Mouse (Mus musculus): ENCODE results near the gene S100a3.
A peak's percentile ranks its signal among the peaks of the same experiment; 100 is the strongest.

Gene S100a3

DNA sequence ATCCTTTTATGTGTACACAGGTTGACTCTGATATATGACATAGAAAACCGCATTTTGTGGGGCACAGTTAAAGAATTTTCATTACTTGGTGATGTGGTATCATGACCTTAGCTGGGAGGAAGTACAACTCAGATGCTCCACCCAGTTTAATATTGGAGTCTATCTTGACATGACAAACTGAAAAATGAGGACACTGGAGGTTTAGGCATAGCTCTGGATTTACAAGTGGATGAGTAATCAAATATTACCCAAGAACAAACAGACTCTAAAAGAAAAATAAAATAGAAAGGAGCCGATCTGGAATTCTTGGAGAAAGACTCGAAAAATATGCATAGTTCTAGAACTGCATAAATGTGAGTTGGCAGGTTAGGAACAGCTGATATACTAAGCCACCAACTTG, 14.9 kb downstream of the S100a3 start:
- DNase-seq = no peak

DNA sequence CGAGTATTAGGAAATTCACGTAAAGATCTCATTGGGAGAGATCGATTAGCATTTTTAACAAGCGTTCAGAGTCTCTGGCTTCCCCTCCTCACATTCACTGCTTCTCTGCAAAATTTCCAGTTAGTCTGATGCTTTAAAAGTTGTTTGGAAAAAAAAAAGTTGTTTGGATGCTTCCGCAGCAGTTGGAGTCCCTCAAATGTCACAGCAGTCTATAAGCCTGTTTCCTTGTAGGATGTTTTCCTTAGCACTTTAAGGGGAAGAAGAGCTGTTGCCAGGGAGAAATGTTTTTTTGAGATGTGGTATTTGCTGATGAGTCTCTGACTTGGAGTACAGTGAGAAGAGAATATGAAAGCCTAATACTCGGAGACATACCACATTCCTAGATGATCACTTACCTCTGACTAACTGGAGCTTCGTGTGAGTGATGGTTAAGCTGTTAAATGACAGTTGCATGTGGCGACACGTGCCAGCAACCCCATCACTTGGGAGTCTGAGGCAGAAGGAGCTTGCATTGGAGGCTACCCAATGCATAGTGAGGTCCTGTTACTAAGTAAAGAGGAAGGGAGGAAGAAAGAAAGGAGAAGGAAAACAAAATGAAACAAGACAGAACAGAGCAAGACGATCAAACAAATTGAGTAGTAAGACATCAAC, 16.1 kb downstream of the S100a3 start:
- DNase-seq = no peak

DNA sequence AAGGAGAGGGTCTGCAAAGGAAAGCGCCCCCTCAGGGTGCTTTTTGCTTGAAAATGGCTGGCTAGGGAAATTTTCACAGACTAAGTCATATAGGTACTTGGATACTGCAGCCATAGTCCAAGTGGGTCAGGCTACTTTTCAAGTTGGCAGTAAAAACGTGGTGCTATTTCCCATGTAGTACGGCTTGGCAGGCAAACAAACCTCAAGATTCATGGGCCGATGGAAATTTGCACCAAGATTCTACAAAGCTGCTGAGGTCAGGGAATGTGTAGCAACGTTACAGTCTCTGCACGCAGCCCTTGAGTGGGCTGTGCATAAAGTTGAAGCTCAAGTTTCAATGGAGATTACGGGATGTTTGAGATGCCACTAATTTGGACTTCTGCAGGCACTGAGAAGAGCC, 19.1 kb downstream of the S100a3 start:
- DNase-seq = no peak

- no peak for DNase-seq
These were observed 20.8 kb downstream of the S100a3 start for GRCm38 (mm10) chr3:90581141-90581540.

DNA sequence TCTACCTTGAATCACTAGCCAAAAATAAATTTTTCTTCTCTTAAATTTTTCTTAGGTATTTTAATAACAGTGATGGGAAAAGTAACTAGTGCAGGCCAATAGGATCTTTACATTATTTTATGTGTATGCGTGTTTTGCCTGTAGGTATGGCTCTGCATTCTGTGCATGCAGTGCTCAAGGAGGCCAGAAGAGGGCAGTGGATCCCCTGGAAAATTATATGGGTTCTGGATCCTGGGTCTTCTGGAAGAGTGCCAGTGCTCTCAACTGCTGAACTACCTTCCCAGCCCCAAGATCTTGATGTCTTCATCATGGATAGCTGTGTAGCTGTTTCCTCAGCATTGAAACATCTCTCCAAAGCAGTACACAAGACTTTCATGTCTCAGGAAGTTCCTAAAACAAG, 21.8 kb downstream of the S100a3 start:
- no peak for DNase-seq

DNA sequence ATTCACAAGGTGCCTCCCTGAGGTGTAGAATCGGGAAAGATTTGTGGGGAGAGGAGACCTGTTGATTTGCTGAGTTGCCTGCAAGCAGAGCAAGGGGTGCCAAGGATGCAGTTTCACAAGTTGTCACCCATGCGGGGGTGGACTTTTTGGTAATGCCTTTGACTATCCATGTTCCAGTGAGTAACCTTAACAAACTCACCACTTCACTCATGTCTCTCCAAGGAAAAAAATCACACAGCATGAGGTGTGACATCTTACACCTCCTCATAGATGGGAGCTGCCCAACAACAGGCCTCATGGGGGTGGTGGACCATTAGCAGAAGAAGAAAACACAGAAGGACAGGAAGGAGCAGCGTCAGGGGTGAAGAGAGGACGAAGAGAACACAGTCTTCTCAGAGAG, 22.2 kb downstream of the S100a3 start:
- no peak for DNase-seq

GRCm38 (mm10) chr3:90583893-90584292, 23.5 kb downstream of the S100a3 start:
- peak; percentile 35 for DNase-seq

DNA sequence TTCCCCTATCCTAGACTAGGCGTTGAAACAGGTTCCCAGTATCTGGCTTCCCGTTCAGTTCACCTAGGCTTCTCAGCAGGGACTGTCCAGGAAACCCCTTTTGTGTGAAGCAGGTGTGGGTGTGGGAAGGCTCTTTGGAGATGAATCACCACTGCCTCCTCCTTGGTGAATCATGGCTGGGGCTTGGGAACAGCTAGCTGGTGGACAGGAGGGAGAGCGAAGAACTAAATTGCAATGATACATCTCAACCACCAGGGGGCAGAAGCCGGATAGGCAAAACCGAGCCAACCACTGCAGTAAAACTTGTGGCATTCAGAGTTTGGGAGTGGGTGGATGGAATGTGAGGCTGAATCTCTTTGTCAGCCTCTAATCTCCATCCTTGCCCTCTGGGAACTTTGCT, 25.2 kb downstream of the S100a3 start:
- DNase-seq = peak; percentile 61

- DNase-seq = no peak
These were observed 25.8 kb downstream of the S100a3 start for GRCm38 (mm10) chr3:90586016-90586643.

- peak; percentile 17 for DNase-seq
These were observed 26.5 kb downstream of the S100a3 start for GRCm38 (mm10) chr3:90586906-90587305.

DNA sequence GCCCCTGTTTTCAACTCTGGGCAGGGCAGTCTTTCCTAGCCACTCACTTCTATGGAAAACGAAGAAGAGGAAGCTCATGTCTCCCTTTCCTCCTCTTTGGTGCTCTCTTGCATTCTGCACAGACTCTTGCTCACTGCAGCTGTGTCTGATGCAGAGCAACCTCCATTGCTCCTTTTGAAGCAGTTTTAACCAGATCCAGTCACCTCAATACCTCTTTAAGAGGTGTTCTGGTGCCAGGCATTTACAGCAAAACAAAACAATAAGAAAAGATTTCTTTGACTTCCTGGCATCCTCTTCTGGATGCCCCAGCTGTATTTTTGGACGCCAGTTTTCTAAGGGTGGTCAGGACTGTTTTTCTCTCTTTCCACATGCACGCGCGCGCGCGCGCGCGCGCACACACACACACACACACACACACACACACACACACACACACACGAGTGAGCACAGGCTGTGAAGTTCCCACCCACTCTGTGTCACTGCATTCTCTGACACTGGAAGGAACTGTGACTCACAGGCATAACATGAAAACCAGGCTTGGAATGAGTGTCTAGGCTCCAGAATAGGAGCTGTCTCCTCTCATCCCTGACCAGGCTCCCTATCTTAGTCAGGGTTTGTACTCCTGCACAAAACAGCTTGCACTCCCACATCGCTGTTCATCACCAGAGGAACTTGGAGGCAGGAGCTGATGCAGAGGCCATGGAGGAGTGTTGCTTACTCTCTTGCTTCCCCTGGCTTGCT, 27.2 kb downstream of the S100a3 start:
- DNase-seq = no peak

- DNase-seq = no peak
These were observed 29.0 kb downstream of the S100a3 start for GRCm38 (mm10) chr3:90589390-90589789.

DNA sequence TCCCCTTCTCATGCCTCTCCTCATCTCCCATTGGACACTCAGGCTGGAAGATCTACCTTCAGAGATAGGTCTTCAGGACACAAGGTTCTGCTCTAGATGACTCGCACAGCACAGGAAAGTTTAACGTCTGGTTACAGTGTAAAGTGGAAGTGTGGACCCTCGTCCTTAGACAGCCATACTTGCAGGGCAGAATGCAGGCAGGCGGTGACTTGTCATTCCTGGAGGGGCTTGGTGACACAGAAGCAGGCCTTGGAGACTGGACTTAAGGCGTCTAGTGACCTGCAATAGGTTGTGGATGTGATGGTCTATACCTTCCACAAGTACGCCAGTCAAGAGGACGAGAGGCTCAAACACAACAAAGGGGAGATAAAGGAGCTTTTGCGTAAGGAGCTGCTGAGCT, 29.6 kb downstream of the S100a3 start, which contains the start of gene S100a2:
Gene S100a2 (plus strand): TSS at position 301 of the 400 bp plus-strand sequence.
- no peak for DNase-seq

DNA sequence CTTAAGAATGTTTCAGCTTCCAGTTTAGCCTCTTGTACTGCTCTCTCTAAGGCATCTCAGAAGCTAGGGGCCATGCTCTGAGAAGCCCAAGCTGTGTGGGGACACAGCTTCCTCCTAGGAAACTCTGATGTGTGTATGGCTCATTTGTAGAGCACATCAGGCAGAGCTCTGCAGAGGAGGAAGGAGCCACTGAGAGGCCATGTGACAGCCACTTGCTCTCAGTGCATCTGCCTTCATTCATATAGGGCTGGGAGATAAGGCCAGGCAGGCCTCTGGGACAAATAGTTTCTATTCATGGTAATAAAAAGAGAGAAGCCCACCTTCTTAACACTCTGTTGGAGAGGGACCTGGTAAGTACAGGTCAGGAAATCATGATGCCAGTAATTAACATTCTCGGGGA, 34.1 kb downstream of the S100a3 start:
- DNase-seq = no peak

DNA sequence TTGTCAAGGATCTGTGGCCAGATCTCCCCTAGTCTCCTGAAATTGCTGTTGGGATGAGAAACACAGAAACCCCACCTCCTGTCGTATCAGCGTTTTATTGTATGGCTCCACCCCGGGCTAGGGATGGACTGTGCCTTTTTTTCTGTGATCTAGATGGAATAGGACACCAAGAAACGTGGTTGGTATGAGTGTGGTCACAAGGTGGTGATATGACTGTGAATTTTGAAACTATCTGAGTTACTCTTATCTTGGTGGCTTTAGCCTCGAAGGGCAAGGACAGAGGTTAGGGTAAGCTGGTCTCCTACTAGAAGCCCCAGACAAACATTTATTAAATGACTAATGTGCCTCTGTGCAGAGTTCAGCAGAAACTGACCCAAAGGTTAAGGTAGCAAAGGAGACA, 35.2 kb downstream of the S100a3 start:
- DNase-seq = no peak

DNA sequence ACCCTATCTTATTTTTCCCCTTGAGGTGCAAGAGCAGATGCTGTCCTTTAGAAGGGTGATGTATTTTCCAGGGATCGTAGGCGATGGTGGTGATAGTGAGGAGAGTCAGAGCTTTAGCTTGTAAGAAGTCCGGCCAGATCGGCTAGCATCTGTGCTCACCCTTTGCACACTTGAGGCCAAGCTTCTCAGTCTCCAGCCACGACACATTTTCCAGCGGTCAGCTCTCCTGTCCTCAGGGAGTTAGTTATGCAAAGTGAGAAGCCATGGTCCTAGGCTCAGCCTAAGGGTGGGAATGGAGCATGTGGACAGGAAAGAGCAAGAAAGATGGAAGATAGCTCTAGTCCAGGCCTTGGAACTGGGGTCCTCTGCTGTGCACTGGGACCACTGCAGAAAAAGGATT, 36.4 kb downstream of the S100a3 start:
- no peak for DNase-seq

DNA sequence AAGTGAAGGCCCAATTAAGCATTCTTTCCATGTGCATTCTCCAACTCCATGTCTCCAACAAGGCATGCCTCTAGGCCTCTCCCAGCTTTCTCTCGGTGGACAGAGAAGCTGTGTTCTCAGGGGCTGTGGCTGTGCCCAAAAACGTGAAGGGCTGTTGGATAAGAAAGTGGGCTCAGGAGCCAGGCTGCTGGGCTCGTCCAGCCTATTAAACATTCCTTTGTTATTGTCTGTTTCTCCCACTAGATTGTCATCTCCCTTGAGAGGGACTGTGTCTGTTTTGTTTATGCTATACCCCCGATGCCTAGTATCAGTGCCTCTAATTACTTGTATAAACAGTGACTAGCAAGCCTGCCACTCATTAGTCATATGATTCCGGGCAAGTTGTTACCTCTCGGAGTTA, 37.4 kb downstream of the S100a3 start:
- DNase-seq = no peak

DNA sequence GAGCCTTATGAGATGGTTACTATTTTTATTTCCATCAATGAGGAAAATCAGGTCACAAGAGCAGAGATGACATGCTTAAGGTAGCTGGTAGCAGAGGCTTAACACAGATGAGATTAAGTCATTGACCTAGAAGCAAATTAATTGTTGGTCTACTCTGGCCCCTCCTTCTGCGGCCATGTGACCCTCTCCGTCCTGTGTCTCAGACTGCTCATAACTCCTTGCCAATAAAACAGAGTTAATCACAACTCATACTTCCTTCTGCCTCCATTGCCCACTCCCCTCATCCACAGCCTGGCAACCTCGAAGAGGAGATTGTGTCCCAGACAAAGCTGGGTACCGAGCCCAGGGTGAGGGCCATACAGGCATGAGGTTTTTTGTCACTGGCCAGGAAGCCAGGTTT, 37.8 kb downstream of the S100a3 start:
- DNase-seq = no peak

DNA sequence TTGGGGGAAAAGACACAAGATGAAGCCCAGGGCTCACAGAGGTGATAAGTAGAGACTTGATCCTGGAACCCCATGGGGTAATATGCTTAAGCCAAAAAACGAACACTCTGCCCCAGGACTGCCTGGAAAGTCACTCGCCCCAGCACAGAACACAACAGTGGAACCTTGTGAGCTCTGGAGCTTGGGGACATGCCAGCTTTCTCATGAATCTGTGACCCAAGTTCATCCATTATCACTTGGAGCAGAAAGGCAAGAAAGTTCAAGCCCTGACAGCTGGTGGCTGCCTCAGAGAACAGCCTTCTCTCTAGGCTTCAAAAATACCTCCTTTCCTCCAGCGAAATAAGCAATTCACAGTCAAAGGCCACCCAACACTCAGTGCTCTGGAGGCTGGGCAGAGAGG, 39.0 kb downstream of the S100a3 start:
- no peak for DNase-seq

DNA sequence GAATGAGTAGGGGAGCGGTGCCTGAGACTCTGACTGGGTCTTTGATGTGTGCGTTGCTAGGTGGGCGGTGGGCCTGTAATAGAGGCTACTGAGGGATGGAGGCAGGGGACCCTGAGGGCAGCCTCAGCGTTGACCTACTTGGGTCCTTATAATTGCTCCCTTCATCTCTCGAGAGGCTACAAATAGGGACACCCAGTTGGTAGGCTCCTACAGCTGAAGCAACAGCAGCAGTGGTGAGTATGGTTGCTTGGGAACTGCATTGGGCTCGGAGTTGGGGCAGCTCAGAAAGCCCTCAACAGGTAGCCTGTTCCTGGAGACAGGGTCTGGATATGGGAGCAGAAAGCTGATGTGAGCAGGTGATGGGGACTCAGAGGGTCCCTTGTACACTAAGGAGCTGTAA, 39.7 kb downstream of the S100a3 start:
- DNase-seq = no peak

GRCm38 (mm10) chr3:90600458-90601195, 40.2 kb downstream of the S100a3 start:
- no peak for DNase-seq

DNA sequence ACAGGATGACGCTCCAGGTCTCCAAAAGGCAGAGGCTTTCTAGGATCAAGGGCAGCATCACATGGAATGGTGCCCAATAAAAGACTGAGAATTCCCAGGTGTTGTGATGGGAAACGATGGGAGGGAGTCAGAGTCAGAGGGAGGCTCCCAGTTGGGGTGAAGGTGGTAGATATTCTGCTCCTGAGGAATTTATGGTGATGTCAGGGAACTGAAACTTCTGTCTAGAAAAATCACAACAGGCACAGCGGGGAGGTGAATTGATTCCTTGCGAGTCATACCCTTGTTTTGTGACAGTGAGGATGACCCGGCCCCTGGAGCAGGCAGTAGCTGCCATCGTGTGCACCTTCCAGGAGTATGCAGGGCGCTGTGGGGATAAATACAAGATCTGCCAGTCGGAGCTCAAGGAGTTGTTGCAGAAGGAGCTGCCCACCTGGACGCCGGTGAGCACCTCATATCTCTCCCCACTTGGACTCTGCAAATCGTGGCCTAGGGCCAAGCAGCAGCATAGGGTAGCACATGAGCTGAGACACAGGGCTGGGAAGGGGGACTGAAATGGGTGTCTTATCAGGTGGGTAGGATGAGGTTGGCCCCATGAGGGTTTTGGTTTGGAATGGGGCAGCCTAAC, 41.2 kb downstream of the S100a3 start, which contains the start of gene Gm42674:
Gene Gm42674 (plus strand): TSS at position 419 of the 625 bp plus-strand sequence.
- no peak for DNase-seq

- DNase-seq = no peak
These were observed 43.2 kb downstream of the S100a3 start, which contains the start of gene S100a4 for GRCm38 (mm10) chr3:90603623-90604022. Gene S100a4, plus strand, starts transcription at chr3:90603771.
